Mouse (Mus musculus): ENCODE data around the gene Olfr889.

DNA sequence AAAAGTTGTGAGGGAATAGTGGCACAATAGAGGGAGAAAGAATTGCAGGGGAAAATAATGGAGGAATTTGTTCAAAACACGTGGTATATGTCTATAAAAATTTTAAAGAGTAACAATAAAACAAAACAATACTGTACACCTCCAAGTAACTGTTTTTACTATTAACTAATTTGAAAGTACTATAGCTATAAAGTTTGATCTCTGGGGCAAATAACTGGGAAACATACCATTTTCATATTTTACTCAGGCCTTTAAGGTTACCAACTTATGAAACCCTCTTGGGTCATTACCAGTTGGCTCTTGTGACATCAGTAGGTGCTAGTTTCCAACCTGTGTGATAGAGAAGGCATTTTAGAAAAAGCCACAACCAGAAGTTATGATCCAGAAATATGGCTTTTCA, 31.2 kb upstream of the Olfr889 start, which contains the start of gene Olfr887:
- TF ChIP-seq CTCF (IDR thresholded peaks at IDR 0.05; ENCODE audit: control insufficient read depth, insufficient read depth, insufficient replicate concordance, low read depth, low read length) = no peak
- TF ChIP-seq POLR2A (IDR thresholded peaks at IDR 0.05; ENCODE audit: control insufficient read depth, low read depth, low read length) = no peak

Measured in testis, adult 2 months (tissue).